Mouse (Mus musculus): Measurements from ENCODE around the gene Stk26. TPM values are rescaled to one million over a fixed set of nuclear protein-coding genes. Genes with fewer than 3 reads are reported as not detected.

The Stk26 gene
- polyA plus RNA-seq, 1 experiment from 2014 or later = 2.4 TPM

- H3K4me1 ChIP-seq = no peaks in the 10 kb centered on the region
- 76% methylated on average over 14 of the region's 14 CpGs for WGBS
- H3K36me3 ChIP-seq = no peaks in the 10 kb centered on the region
- no peak within 1 kb of the TSS for H3K4me3 ChIP-seq
- DNase-seq (ENCODE audit: low spot score) = no peak
- no peaks in the 10 kb centered on the region for H3K9me3 ChIP-seq (replicated peaks)
- H3K27me3 ChIP-seq (ENCODE audit: low read depth, poor library complexity, severe bottlenecking) = peaks cover 18% of the 10 kb centered on the region
- no peak within 1 kb of the TSS for H3K27ac ChIP-seq (replicated peaks)
Measured at GRCm38 (mm10) chrX:50942610-50943009, 101.8 kb downstream of the Stk26 start, which contains the start of gene Frmd7. Gene Frmd7, minus strand, starts transcription at chrX:50942710.

Other genes with a start within 250 kb of the Stk26 start
- not detected in 2 replicates for gene Frmd7, start 101.7 kb downstream of the Stk26 start, polyA plus RNA-seq (2016; fragmentation: Nextera tagmentation; extraction: Ambion mirVana)
- 15.6 and 16.4 TPM in 2 replicates for gene Rap2c, start 177.0 kb downstream of the Stk26 start, polyA plus RNA-seq (2016; fragmentation: Nextera tagmentation; extraction: Ambion mirVana)